Mouse (Mus musculus) forebrain, postnatal 0 days (tissue): ENCODE results near the gene Cnnm3. TPM values are rescaled to one million over a fixed set of nuclear protein-coding genes. Genes with fewer than 3 reads are reported as not detected.

Experiments
- ATAC-seq: fragments of 200-750 bp; cut with Nextera tagmentation; 2 replicates; pipeline ENCODE4 v1.8.0; 2017; ENCODE audit warnings: mild to moderate bottlenecking, moderate library complexity
- DNase-seq: peaks from one replicate; pipeline ENCODE4 v3.0.0-alpha.2; 2015
- H3K27ac ChIP-seq: fragments of 300-500 bp; sonication (generic); 2 replicates; pipeline ENCODE4 v1.5.1; 2014; ENCODE audit warnings: low read depth, mild to moderate bottlenecking, antibody characterized with exemption, low read length, moderate library complexity, mixed read lengths
- H3K27me3 ChIP-seq: fragments of 300-500 bp; sonication (generic); 2 replicates; pipeline ENCODE4 v1.6.1; 2014; ENCODE audit warnings: mild to moderate bottlenecking, low read length, mixed read lengths; ENCODE audit not compliant: insufficient read depth
- H3K36me3 ChIP-seq: fragments of 300-500 bp; sonication (generic); 2 replicates; pipeline ENCODE4 v1.6.1; 2014; ENCODE audit warnings: mild to moderate bottlenecking, moderate library complexity; ENCODE audit not compliant: insufficient read depth
- H3K4me1 ChIP-seq: fragments of 300-500 bp; sonication (generic); 2 replicates; pipeline ENCODE4 v1.6.1; 2014; ENCODE audit warnings: antibody characterized with exemption; ENCODE audit not compliant: insufficient read depth
- H3K4me2 ChIP-seq: fragments of 300-500 bp; sonication (generic); 2 replicates; pipeline ENCODE4 v1.6.1; 2014; ENCODE audit warnings: low read depth, mild to moderate bottlenecking, moderate library complexity
- H3K4me3 ChIP-seq: fragments of 300-500 bp; sonication (generic); 2 replicates; pipeline ENCODE4 v1.5.1; 2014; ENCODE audit warnings: low read depth, low read length, mixed read lengths
- H3K9ac ChIP-seq: fragments of 300-500 bp; sonication (generic); 2 replicates; pipeline ENCODE4 v1.6.1; 2014; ENCODE audit warnings: mild to moderate bottlenecking
- H3K9me3 ChIP-seq: fragments of 300-500 bp; sonication (generic); 2 replicates; pipeline ENCODE4 v1.6.1; 2016; ENCODE audit warnings: low read length
- CTCF ChIP-seq: sonication (generic); IDR thresholded peaks from 2 replicates; pipeline ENCODE4 v1.5.1; 2016; ENCODE audit warnings: antibody characterized with exemption, control low read depth, low read depth
- WGBS: fragments of 180-500 bp; shearing (Covaris S2); extraction: QIAGEN DNeasy Blood & Tissue Kit; methylation state at CpG from one replicate; pipeline ENCODE4 v1.1.7; 2014; 5-methylcytosine and 5-hydroxymethylcytosine counted together
- polyA plus RNA-seq: library from polyadenylated mRNA; unstranded; fragments of >200 nt; fragmentation: Nextera tagmentation; extraction: Ambion mirVana; gene quantifications from 2 replicates; pipeline ENCODE4 v1.2.1, GENCODE M21; 2015
- total RNA-seq: library from RNA; depleted of rRNA; stranded (reverse); fragments of >200 nt; gene quantifications from 2 replicates; pipeline ENCODE4 v1.2.3, GENCODE M21; 2014

Gene Cnnm3
- total and polyA plus RNA-seq, 2 experiments from 2014 or later, result 4.8 to 29.1 TPM

GRCm38 (mm10) chr1:36548771-36549170 is 37.1 kb downstream of the Cnnm3 start:
- Histone ChIP-seq H3K36me3 (peaks cover 56% of the 10 kb centered on the region), H3K27ac (no peak overlapping the region), H3K4me1 (peaks cover 4% of the 10 kb centered on the region; the same call in 1 of the 2 replicates), H3K4me2 (no peak overlapping the region), H3K27me3 (no peaks in the 10 kb centered on the region), H3K4me3 (no peak overlapping the region), H3K9ac (no peak overlapping the region), H3K9me3 (no peaks in the 10 kb centered on the region)
- 56% methylated on average over 8 of the region's 8 CpGs for WGBS
- TF ChIP-seq CTCF, result no peak
- no peak for DNase-seq
- no peak for ATAC-seq

- Histone ChIP-seq H3K27me3 (no peaks in the 10 kb centered on the region), H3K27ac (no peak overlapping the region), H3K4me1 (peaks cover 4% of the 10 kb centered on the region; the same call in 1 of the 2 replicates), H3K9ac (no peak overlapping the region), H3K4me3 (no peak overlapping the region), H3K9me3 (no peaks in the 10 kb centered on the region), H3K4me2 (no peak overlapping the region), H3K36me3 (peaks cover 63% of the 10 kb centered on the region)
- 87% methylated on average over 18 of the region's 18 CpGs for WGBS
- DNase-seq, result no peak
- ATAC-seq, result no peak
- no peak for TF ChIP-seq CTCF
Observed at GRCm38 (mm10) chr1:36549491-36549890, 37.8 kb downstream of the Cnnm3 start.

GRCm38 (mm10) chr1:36550075-36550863 is 38.6 kb downstream of the Cnnm3 start:
- Histone ChIP-seq H3K27me3 (no peaks in the 10 kb centered on the region), H3K4me1 (peaks cover 9% of the 10 kb centered on the region; the same call in 1 of the 2 replicates), H3K9ac (no peak overlapping the region), H3K4me3 (no peak overlapping the region), H3K4me2 (no peak overlapping the region), H3K9me3 (no peaks in the 10 kb centered on the region), H3K36me3 (peaks cover 71% of the 10 kb centered on the region), H3K27ac (no peak overlapping the region)
- 80% methylated on average over 20 of the region's 20 CpGs for WGBS
- DNase-seq (no peak), ATAC-seq (no peak)
- no peak for TF ChIP-seq CTCF

DNA sequence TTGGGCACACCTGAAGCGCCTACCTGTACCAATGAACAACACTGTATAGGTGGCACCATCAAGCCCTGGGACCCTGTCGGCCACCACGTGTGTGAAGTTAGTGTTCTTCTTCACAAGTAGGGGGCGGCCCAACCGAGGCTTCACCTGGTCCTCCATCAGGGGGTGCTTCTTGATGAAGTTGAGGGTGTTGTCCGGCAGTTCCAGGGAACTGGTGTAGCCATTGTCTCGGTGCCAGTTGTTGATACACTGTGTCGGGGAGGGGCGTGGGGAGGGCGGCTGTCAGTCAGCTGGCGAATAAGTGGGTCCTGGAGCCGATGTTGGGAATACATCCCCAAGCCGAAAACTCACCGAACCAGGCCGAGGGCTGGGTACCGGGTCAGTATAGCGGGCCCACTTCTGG is 40.2 kb downstream of the Cnnm3 start:
- TF ChIP-seq CTCF, result 0 out of 2 replicates have a peak, but pooled peaks have one; percentile 4
- Histone ChIP-seq H3K4me2 (no peak overlapping the region), H3K9ac (no peak overlapping the region), H3K27ac (no peak overlapping the region), H3K4me3 (no peak overlapping the region), H3K36me3 (peaks cover 71% of the 10 kb centered on the region), H3K27me3 (no peaks in the 10 kb centered on the region), H3K9me3 (no peaks in the 10 kb centered on the region), H3K4me1 (peaks cover 17% of the 10 kb centered on the region)
- ATAC-seq (no peak), DNase-seq (no peak)
- 88% methylated on average over 17 of the region's 17 CpGs for WGBS

GRCm38 (mm10) chr1:36552506-36552905 is 40.8 kb downstream of the Cnnm3 start:
- H3K4me2 ChIP-seq, result no peak overlapping the region
- peaks cover 14% of the 10 kb centered on the region for H3K4me1 ChIP-seq
- no peaks in the 10 kb centered on the region for H3K27me3 ChIP-seq
- H3K4me3 ChIP-seq, result no peak overlapping the region
- ATAC-seq (no peak), DNase-seq (no peak)
- H3K9ac ChIP-seq, result no peak overlapping the region
- H3K36me3 ChIP-seq, result peaks cover 71% of the 10 kb centered on the region
- H3K9me3 ChIP-seq, result no peaks in the 10 kb centered on the region
- H3K27ac ChIP-seq, result no peak overlapping the region
- WGBS, result 80% methylated on average over 16 of the region's 16 CpGs
- TF ChIP-seq CTCF, result no peak

- Histone ChIP-seq H3K9ac (peak overlapping the region; percentile 89), H3K36me3 (peaks cover 55% of the 10 kb centered on the region), H3K27me3 (no peaks in the 10 kb centered on the region), H3K4me2 (peak overlapping the region; percentile 96), H3K9me3 (no peaks in the 10 kb centered on the region), H3K27ac (no peak overlapping the region), H3K4me1 (peaks cover 12% of the 10 kb centered on the region), H3K4me3 (peak overlapping the region; percentile 67)
- TF ChIP-seq CTCF, result no peak
- ATAC-seq (no peak), DNase-seq (no peak)
- WGBS, result 72% methylated on average over 21 of the region's 21 CpGs
Observed at GRCm38 (mm10) chr1:36554633-36555399, 43.1 kb downstream of the Cnnm3 start.
